Mouse (Mus musculus): Measurements from ENCODE around the gene Gm40193. TPM values are rescaled to one million over a fixed set of nuclear protein-coding genes. Genes with fewer than 3 reads are reported as not detected.
"Not testable (repeated sequence)": the region's sequence is repeated elsewhere in the genome, so short reads cannot be mapped to it uniquely, and the experiment has no call there.

The Gm40193 gene
- polyA plus RNA-seq (2015; fragmentation: Nextera tagmentation; extraction: Ambion mirVana), result not detected in 2 replicates

DNA sequence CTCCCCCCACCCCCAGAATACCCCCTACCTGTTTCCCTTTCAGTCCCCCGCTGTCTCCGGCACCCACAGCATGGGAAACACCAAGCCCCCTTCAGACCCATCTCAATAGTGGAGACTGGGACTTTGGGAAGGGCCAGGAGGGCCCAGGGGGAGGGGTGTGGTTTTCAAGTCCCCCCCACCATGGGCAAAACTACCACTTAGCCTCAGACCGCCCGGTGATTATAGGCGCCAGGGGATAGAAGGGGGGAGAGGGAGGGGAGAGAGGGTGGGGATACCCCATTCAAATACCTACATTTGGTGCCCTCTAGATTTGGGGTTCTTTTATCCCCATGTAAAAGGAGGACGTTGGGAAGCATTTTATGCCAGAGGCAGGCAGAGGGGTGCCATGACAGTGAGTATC lies at the start of gene Gm40193:
Gene Gm40193 (minus strand): TSS at position 101 of the 400 bp plus-strand sequence.
- 72% methylated on average over 6 of the region's 6 CpGs for WGBS
- no peak within 1 kb of the TSS for H3K9ac ChIP-seq
- ATAC-seq (ENCODE audit: extremely low read depth, insufficient number of reproducible peaks, low FRiP score, low TSS enrichment), result no peak
- H3K27ac ChIP-seq (replicated peaks), result no peak within 1 kb of the TSS
- no peak within 1 kb of the TSS for H3K4me2 ChIP-seq
- H3K4me1 ChIP-seq, result no peaks in the 10 kb centered on the region
- no peak within 1 kb of the TSS for H3K4me3 ChIP-seq
- H3K9me3 ChIP-seq, result no peaks in the 10 kb centered on the region
- H3K36me3 ChIP-seq, result peaks cover 17% of the 10 kb centered on the region
- H3K27me3 ChIP-seq (replicated peaks), result no peaks in the 10 kb centered on the region

DNA sequence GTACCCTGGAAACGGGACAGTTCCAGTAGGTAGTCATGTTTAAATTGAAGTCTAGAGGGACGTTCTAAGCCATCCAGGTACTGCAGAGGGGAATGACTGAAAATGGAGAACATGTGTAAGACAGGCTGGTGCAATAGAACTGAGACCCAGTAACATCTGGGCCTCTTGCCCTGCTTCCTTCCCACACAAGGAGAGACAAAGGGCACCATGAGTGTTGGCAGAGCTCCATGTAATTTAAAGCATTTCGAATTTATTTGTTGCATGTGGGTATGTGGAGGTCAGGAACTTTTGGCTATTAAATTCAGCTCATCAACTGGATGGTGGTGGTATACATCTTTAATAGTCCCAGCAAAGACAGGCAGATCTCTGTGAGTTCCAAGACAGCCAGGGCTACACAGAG lies 49.5 kb upstream of the Gm40193 start:
- no peak overlapping the region for H3K9ac ChIP-seq
- no peak overlapping the region for H3K27ac ChIP-seq (replicated peaks)
- ATAC-seq (ENCODE audit: extremely low read depth, insufficient number of reproducible peaks, low FRiP score, low TSS enrichment), result no peak
- H3K4me3 ChIP-seq, result no peak overlapping the region
- 64% methylated on average over 3 of the region's 3 CpGs for WGBS
- H3K36me3 ChIP-seq, result no peaks in the 10 kb centered on the region
- no peaks in the 10 kb centered on the region for H3K9me3 ChIP-seq
- peaks cover 74% of the 10 kb centered on the region for H3K4me1 ChIP-seq
- no peak overlapping the region for H3K4me2 ChIP-seq
- H3K27me3 ChIP-seq (replicated peaks), result no peaks in the 10 kb centered on the region

DNA sequence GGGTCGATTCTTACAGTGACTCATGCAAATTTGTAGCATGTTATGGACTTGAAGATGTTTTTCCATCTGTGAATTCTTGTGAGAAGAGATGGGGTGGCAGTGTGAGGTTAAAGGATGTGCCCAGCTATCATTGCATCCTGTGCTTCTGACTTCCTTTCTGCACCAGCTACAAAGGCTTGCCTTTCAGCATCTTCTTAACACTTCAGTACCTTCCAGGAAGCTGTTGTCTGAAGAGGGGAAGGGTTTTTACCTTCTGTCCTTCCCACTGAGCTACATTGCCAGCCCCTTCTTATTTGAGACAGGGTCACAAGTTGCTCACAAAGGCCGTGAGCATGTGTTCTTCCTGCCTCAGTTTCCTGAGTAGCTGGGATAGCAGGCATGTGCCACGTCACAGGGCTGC lies 48.2 kb upstream of the Gm40193 start:
- H3K4me1 ChIP-seq, result peaks cover 75% of the 10 kb centered on the region
- H3K27me3 ChIP-seq (replicated peaks), result no peaks in the 10 kb centered on the region
- H3K4me2 ChIP-seq, result no peak overlapping the region
- H3K36me3 ChIP-seq, result no peaks in the 10 kb centered on the region
- 71% methylated on average over 3 of the region's 3 CpGs for WGBS
- no peaks in the 10 kb centered on the region for H3K9me3 ChIP-seq
- H3K27ac ChIP-seq (replicated peaks), result no peak overlapping the region
- ATAC-seq (ENCODE audit: extremely low read depth, insufficient number of reproducible peaks, low FRiP score, low TSS enrichment), result no peak
- no peak overlapping the region for H3K9ac ChIP-seq
- no peak overlapping the region for H3K4me3 ChIP-seq

DNA sequence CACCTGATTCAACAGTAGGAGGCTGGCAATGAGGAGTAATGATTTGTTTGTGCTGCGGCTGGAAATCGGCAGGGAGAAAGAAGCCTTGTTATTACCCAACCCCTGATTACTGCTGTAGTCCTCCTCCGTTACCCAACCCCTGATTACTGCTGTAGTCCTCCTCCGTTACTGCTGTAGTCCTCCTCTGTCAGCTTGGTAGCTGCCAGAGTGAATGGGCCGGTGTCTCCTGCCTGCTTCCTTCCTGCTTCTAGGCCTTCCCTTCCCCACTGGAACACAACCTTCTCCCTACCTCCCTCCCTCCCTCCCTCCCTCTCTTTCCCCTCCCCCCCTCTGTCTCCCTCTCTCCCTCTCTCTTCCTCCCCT lies 47.6 kb upstream of the Gm40193 start:
- no peaks in the 10 kb centered on the region for H3K9me3 ChIP-seq
- no peak overlapping the region for H3K4me2 ChIP-seq
- ATAC-seq (ENCODE audit: extremely low read depth, insufficient number of reproducible peaks, low FRiP score, low TSS enrichment), result no peak
- H3K27me3 ChIP-seq (replicated peaks), result no peaks in the 10 kb centered on the region
- H3K4me3 ChIP-seq, result no peak overlapping the region
- H3K36me3 ChIP-seq, result no peaks in the 10 kb centered on the region
- WGBS, result 51% methylated on average over 5 of the region's 5 CpGs
- 0 out of 2 replicates have a peak overlapping the region, but pooled peaks have one; percentile 30 for H3K27ac ChIP-seq (replicated peaks)
- 0 out of 2 replicates have a peak overlapping the region, but pooled peaks have one; percentile 11 for H3K9ac ChIP-seq
- H3K4me1 ChIP-seq, result peaks cover 69% of the 10 kb centered on the region

DNA sequence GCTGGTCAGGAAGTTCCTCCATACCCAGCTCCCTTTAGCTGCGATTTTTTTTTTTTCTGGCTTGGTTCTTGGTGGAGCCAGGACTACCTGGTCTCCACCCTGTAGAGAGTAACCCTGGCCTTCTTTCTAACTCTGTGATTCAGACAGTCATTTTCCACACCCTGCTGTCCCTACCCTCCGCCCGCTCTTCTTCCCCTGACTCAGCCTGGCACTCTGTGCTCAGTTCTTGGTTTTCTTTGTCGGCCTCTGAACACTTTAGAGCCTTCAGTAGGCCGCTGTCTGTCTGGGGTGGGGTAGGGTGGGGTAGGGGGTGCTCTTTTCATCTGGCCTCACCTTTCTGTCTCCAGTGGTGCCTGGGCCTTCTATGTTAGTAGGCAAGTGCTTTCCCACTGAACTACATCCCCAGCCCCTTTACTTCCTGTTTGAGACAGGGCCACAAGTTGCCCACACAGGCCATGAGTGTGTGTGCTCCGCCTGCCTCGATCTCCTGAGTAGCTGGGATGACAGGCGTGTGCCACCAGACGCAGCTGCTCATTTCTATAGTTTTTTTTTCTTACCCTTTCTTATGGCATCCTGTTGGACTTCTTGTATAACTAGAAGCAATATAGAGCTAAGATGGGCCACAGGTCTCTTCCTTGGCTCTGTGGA lies 47.1 kb upstream of the Gm40193 start:
- peaks cover 64% of the 10 kb centered on the region for H3K4me1 ChIP-seq
- no peaks in the 10 kb centered on the region for H3K27me3 ChIP-seq (replicated peaks)
- H3K9me3 ChIP-seq, result no peaks in the 10 kb centered on the region
- no peak overlapping the region for H3K4me2 ChIP-seq
- H3K9ac ChIP-seq, result 0 out of 2 replicates have a peak overlapping the region, but pooled peaks have one; percentile 11
- 75% methylated on average over 9 of the region's 9 CpGs for WGBS
- no peak overlapping the region for H3K4me3 ChIP-seq
- no peak for ATAC-seq (ENCODE audit: extremely low read depth, insufficient number of reproducible peaks, low FRiP score, low TSS enrichment)
- 0 out of 2 replicates have a peak overlapping the region, but pooled peaks have one; percentile 30 for H3K27ac ChIP-seq (replicated peaks)
- H3K36me3 ChIP-seq, result no peaks in the 10 kb centered on the region

DNA sequence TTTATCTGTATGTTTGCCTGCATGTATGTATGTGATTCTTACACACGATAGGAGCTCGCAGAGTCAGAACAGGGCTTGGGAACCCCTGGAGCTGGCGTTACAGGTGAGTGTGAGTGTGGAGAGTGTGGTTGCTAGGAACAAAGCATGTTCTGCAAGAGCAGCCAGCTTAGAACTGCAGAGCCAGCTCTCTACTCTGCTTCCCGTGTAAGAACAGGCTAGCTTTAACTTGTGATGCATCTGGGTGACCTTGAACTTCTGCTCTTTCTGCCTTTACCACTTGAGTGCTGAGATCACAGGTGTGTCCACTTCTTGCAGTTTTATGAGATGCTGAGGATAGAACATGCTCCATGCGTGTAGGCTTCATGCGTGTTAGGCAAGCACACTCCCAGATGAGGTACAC lies 46.2 kb upstream of the Gm40193 start:
- Histone ChIP-seq H3K9ac (no peak overlapping the region), H3K27ac (replicated peaks) (no peak overlapping the region), H3K27me3 (replicated peaks) (no peaks in the 10 kb centered on the region), H3K4me1 (peaks cover 57% of the 10 kb centered on the region), H3K4me2 (no peak overlapping the region), H3K9me3 (no peaks in the 10 kb centered on the region), H3K4me3 (no peak overlapping the region), H3K36me3 (0 out of 2 replicates have a peak, but pooled peaks cover 2% of the 10 kb centered on the region)
- ATAC-seq (ENCODE audit: extremely low read depth, insufficient number of reproducible peaks, low FRiP score, low TSS enrichment), result no peak
- 81% methylated on average over 6 of the region's 6 CpGs for WGBS

DNA sequence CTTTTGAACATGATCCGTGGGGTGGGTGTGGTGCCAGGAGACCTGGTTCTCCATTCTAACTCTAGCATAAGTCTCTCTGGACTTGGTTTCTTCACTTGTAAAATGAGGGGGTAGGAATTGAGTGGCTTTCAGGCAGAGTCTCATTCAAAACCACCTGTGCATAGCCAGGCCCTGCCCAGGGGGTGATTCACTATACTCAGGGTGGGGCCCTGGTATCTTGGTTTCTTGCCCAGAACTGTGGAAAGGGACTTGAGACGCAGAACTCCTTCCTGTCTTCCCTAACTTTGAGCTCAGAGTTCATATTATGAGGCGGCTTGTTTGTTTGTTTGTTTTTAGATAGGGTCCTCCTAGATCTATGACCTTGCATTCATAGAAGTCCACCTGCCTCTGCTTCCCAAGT lies 44.5 kb upstream of the Gm40193 start:
- ATAC-seq (ENCODE audit: extremely low read depth, insufficient number of reproducible peaks, low FRiP score, low TSS enrichment), result no peak
- Histone ChIP-seq H3K4me1 (peaks cover 47% of the 10 kb centered on the region), H3K4me2 (no peak overlapping the region), H3K27me3 (replicated peaks) (no peaks in the 10 kb centered on the region), H3K4me3 (no peak overlapping the region), H3K36me3 (0 out of 2 replicates have a peak, but pooled peaks cover 3% of the 10 kb centered on the region), H3K9me3 (no peaks in the 10 kb centered on the region), H3K27ac (replicated peaks) (no peak overlapping the region), H3K9ac (no peak overlapping the region)
- 75% methylated on average over 3 of the region's 3 CpGs for WGBS

DNA sequence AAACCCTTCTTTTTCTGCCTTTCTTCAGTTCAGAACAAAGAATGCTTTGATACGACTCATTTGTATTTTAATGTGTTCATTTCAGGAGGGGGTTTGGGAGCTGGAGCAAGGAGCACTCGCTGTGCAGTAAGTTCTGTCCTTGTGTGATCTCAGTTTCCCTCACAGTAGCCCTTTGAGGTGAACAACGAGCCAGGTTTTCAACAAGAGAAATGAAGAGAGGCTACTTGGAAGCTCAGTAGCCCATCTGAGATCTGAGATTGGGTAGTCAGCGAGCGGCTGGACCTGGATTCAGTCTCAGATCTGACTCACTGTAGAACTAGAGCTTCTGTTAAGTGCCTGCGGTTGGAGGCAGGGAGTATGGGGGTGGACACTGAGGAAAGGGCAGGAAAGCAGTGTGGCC lies 41.1 kb upstream of the Gm40193 start:
- Histone ChIP-seq H3K9me3 (no peaks in the 10 kb centered on the region), H3K27ac (replicated peaks) (no peak overlapping the region), H3K4me3 (no peak overlapping the region), H3K4me2 (no peak overlapping the region), H3K27me3 (replicated peaks) (no peaks in the 10 kb centered on the region), H3K4me1 (peaks cover 43% of the 10 kb centered on the region), H3K9ac (0 out of 2 replicates have a peak overlapping the region, but pooled peaks have one; percentile 14), H3K36me3 (0 out of 2 replicates have a peak, but pooled peaks cover 3% of the 10 kb centered on the region)
- ATAC-seq (ENCODE audit: extremely low read depth, insufficient number of reproducible peaks, low FRiP score, low TSS enrichment), result no peak
- 81% methylated on average over 6 of the region's 6 CpGs for WGBS

DNA sequence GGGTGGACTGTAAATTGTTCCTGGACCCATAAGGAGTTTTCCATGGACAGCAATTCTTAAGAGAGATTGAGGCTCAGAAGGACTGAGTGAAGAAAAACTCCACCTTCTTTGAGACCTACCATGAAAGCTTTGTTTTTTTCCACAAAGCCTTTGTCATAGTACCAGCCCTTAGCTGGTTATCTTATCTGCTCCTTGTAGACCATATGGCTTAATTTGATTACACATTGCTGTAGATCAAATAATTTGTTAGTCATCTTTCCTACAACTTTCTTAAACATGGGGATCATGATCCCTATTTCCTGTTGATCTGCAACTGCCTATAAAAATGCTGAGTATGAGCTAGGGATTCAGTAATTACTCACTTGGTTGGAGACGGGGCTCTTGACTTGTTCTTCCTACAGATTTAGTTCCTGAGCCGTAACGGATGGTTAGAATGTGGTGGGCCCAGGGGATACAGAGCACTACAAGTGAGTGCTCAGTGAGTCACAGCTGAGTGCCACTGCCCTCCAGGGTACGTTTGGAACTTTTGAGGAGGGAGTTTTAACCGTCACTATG lies 39.7 kb upstream of the Gm40193 start:
- H3K9ac ChIP-seq, result no peak overlapping the region
- H3K27ac ChIP-seq (replicated peaks), result no peak overlapping the region
- ATAC-seq (ENCODE audit: extremely low read depth, insufficient number of reproducible peaks, low FRiP score, low TSS enrichment), result no peak
- no peaks in the 10 kb centered on the region for H3K27me3 ChIP-seq (replicated peaks)
- H3K9me3 ChIP-seq, result no peaks in the 10 kb centered on the region
- WGBS, result 51% methylated on average over 5 of the region's 5 CpGs
- peaks cover 31% of the 10 kb centered on the region for H3K4me1 ChIP-seq
- no peak overlapping the region for H3K4me3 ChIP-seq
- H3K36me3 ChIP-seq, result peaks cover 13% of the 10 kb centered on the region; the same call in 1 of the 2 replicates
- peak overlapping the region; percentile 9; the same call in 1 of the 2 replicates for H3K4me2 ChIP-seq

DNA sequence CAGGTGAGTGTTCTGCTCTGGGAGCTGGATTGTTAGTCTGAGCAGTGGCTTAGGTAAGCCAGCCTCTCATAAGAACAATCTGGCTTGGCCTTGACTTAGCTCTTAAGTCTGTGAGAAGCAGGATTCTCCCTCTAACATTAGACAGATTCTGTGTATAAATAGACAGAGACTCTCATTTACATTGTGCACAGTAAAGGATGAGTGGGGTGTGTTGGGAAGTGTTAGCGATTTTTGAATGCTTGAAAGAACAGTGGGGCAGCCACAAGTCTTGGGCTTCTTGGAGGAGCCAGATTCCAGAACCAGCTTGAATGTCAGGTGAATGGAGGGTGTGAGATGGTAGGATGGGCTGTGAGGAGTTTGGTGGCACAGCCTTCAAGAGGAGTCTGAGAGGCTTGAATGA lies 38.9 kb upstream of the Gm40193 start:
- Histone ChIP-seq H3K9ac (no peak overlapping the region), H3K36me3 (peaks cover 13% of the 10 kb centered on the region; the same call in 1 of the 2 replicates), H3K4me1 (peaks cover 38% of the 10 kb centered on the region), H3K4me3 (no peak overlapping the region), H3K27me3 (replicated peaks) (no peaks in the 10 kb centered on the region), H3K27ac (replicated peaks) (no peak overlapping the region), H3K9me3 (no peaks in the 10 kb centered on the region), H3K4me2 (no peak overlapping the region)
- 81% methylated on average over 1 of the region's 1 CpGs for WGBS
- ATAC-seq (ENCODE audit: extremely low read depth, insufficient number of reproducible peaks, low FRiP score, low TSS enrichment), result no peak

DNA sequence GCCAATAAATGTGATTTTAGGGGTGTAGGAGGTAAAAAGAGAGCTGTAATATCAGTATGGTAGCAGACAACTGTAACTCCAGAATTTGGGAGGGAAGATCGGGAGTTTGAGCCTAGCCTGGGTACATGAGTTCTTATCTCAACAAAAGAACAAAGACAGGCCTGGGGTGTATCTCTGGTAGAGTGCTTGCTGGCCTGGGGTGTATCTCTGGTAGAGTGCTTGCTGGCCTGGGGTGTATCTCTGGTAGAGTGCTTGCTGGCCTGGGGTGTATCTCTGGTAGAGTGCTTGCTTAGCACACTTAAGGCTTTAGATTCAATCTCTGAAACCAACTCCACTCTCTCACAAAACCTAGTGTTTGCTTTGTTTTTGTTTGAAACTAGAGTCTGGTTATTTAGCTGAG lies 37.9 kb upstream of the Gm40193 start:
- not testable (repeated sequence) for ATAC-seq (ENCODE audit: extremely low read depth, insufficient number of reproducible peaks, low FRiP score, low TSS enrichment); H3K4me2 ChIP-seq; H3K27ac ChIP-seq (replicated peaks); H3K9me3 ChIP-seq; H3K4me3 ChIP-seq; H3K27me3 ChIP-seq (replicated peaks); H3K9ac ChIP-seq
- Histone ChIP-seq H3K4me1 (peaks cover 39% of the 10 kb centered on the region), H3K36me3 (peaks cover 13% of the 10 kb centered on the region; the same call in 1 of the 2 replicates)
- WGBS, result 53% methylated on average over 1 of the region's 1 CpGs

DNA sequence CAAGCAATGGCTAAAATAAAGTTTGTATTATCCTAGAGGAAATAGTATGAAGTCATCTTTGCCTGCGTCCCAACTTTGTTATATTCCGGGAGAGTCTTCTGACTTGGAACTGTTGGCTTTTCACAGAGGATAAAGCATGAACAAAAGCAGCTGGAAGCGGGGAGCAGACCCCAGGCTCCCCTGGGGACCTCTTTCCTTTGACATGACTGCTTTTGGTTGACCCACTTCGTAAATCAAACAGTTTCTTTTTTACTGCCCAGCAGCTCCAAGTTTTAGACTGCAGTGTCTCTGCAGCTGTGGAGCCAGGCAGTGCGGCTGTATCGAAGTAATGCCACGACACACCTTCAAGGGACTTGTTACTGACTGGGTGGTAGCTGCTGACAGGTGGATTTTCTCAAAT lies 33.8 kb upstream of the Gm40193 start:
- WGBS, result 70% methylated on average over 7 of the region's 7 CpGs
- H3K9ac ChIP-seq, result peak overlapping the region; percentile 2; the same call in 1 of the 2 replicates
- ATAC-seq (ENCODE audit: extremely low read depth, insufficient number of reproducible peaks, low FRiP score, low TSS enrichment), result no peak

More for the DNA sequence above, 33.8 kb upstream of the Gm40193 start:
- no peaks in the 10 kb centered on the region for H3K27me3 ChIP-seq (replicated peaks)
- H3K4me2 ChIP-seq, result no peak overlapping the region
- H3K27ac ChIP-seq (replicated peaks), result no peak overlapping the region
- peaks cover 52% of the 10 kb centered on the region for H3K4me1 ChIP-seq
- H3K4me3 ChIP-seq, result no peak overlapping the region
- H3K36me3 ChIP-seq, result peaks cover 9% of the 10 kb centered on the region; the same call in 1 of the 2 replicates
- H3K9me3 ChIP-seq, result no peaks in the 10 kb centered on the region

All from heart, embryonic 13.5 days (tissue).